Mouse (Mus musculus) gastrocnemius, adult 2 months (tissue): ENCODE measurements around the gene Pla1a. TPM values are rescaled to one million over a fixed set of nuclear protein-coding genes. Genes with fewer than 3 reads are reported as not detected.

ENCODE experiments used
- DNase-seq: peaks from one replicate; pipeline ENCODE4 v3.0.0; 2022
- H3K27ac ChIP-seq: fragments of 200-600 bp; 2 replicates; pipeline ENCODE4 v1.8.1; 2022; ENCODE audit warnings: mild to moderate bottlenecking
- H3K4me3 ChIP-seq: fragments of 200-600 bp; 2 replicates; pipeline ENCODE4 v1.8.1; 2022; ENCODE audit warnings: mild to moderate bottlenecking, moderate library complexity
- CTCF ChIP-seq: fragments of 200-600 bp; IDR thresholded peaks from 2 replicates; pipeline ENCODE4 v1.8.1; 2022; ENCODE audit warnings: antibody characterized with exemption, mild to moderate bottlenecking, moderate library complexity
- intact Hi-C: fragments of 180-260 bp; cut with DNase I; formaldehyde crosslinking; loops from one replicate; pipeline ENCODE4 v1.15.1; 2025
- total RNA-seq, 2 experiments: library from RNA; stranded (reverse); gene quantifications; 2 replicates each; pipeline ENCODE4 v1.2.3; 2021

Pla1a gene
- total RNA-seq, 2 experiments from 2014 or later, result 5.3 to 6.3 TPM

- intact Hi-C loops, result loop anchor here (5.0 kb wide), 1 partner anchor 35 kb away; no protein-coding TSS in a partner anchor
- TF ChIP-seq CTCF, result no peak
- H3K27ac ChIP-seq, result peak overlapping the region; percentile 92
- H3K4me3 ChIP-seq, result peak overlapping the region; percentile 79
- DNase-seq, result peak; percentile 57
Observed at GRCm38 (mm10) chr16:38362493-38363255, 70.3 kb downstream of the Pla1a start.

GRCm38 (mm10) chr16:38361933-38362332 is 71.0 kb downstream of the Pla1a start, which contains the start of gene Popdc2:
Popdc2 (plus strand) TSS chr16:38362209.
- intact Hi-C loops, result loop anchor here (2.0 to 5.0 kb wide), 2 partner anchors 35 to 91 kb away; partner anchors contain the start of gene Adprh
- peak within 1 kb of the TSS; percentile 92 for H3K27ac ChIP-seq
- peak within 1 kb of the TSS; percentile 79 for H3K4me3 ChIP-seq
- peak; percentile 74 for DNase-seq
- TF ChIP-seq CTCF, result no peak

- peak overlapping the region; percentile 92 for H3K27ac ChIP-seq
- DNase-seq, result peak; percentile 47
- TF ChIP-seq CTCF, result no peak
- no peak overlapping the region for H3K4me3 ChIP-seq
- intact Hi-C loops, result loop anchor here (2.0 to 5.0 kb wide), 2 partner anchors 37 to 92 kb away; partner anchors contain the start of gene Adprh
Observed at GRCm38 (mm10) chr16:38360317-38360716, 72.6 kb downstream of the Pla1a start.

GRCm38 (mm10) chr16:38359857-38360256 is 73.1 kb downstream of the Pla1a start:
- DNase-seq, result no peak
- no peak for TF ChIP-seq CTCF
- intact Hi-C loops, result loop anchor here (2.0 to 5.0 kb wide), 2 partner anchors 37 to 93 kb away; partner anchors contain the start of gene Adprh
- no peak overlapping the region for H3K4me3 ChIP-seq
- H3K27ac ChIP-seq, result peak overlapping the region; percentile 92

- no peak overlapping the region for H3K27ac ChIP-seq
- H3K4me3 ChIP-seq, result no peak overlapping the region
- intact Hi-C loops, result no loop called here
- DNase-seq, result no peak
- no peak for TF ChIP-seq CTCF
Observed at GRCm38 (mm10) chr16:38359241-38359640, 73.7 kb downstream of the Pla1a start.

- no peak overlapping the region for H3K27ac ChIP-seq
- no peak for TF ChIP-seq CTCF
- DNase-seq, result no peak
- intact Hi-C loops, result no loop called here
- H3K4me3 ChIP-seq, result no peak overlapping the region
Observed at GRCm38 (mm10) chr16:38358256-38358812, 74.6 kb downstream of the Pla1a start.

GRCm38 (mm10) chr16:38354185-38354913 is 78.6 kb downstream of the Pla1a start:
- H3K27ac ChIP-seq, result no peak overlapping the region
- intact Hi-C loops, result no loop called here

GRCm38 (mm10) chr16:38353642-38354041 is 79.3 kb downstream of the Pla1a start:
- DNase-seq, result no peak
- H3K4me3 ChIP-seq, result no peak overlapping the region
- TF ChIP-seq CTCF, result no peak
- intact Hi-C loops, result no loop called here
- no peak overlapping the region for H3K27ac ChIP-seq

More at GRCm38 (mm10) chr16:38354185-38354913, 78.6 kb downstream of the Pla1a start:
- H3K4me3 ChIP-seq, result no peak overlapping the region
- TF ChIP-seq CTCF, result no peak
- no peak for DNase-seq

- H3K27ac ChIP-seq, result no peak overlapping the region
Observed at GRCm38 (mm10) chr16:38352851-38353250, 80.1 kb downstream of the Pla1a start.

GRCm38 (mm10) chr16:38352031-38352430 is 80.9 kb downstream of the Pla1a start:
- H3K4me3 ChIP-seq, result no peak overlapping the region
- DNase-seq, result no peak
- TF ChIP-seq CTCF, result no peak
- peak overlapping the region; percentile 28; the same call in 1 of the 2 replicates for H3K27ac ChIP-seq
- intact Hi-C loops, result no loop called here

More at GRCm38 (mm10) chr16:38352851-38353250, 80.1 kb downstream of the Pla1a start:
- TF ChIP-seq CTCF, result no peak
- no peak for DNase-seq
- H3K4me3 ChIP-seq, result no peak overlapping the region
- intact Hi-C loops, result no loop called here

- no peak for DNase-seq
- no peak for TF ChIP-seq CTCF
- intact Hi-C loops, result no loop called here
- Histone ChIP-seq H3K27ac (no peak overlapping the region), H3K4me3 (no peak overlapping the region)
Observed at GRCm38 (mm10) chr16:38350939-38351338, 82.0 kb downstream of the Pla1a start.

- TF ChIP-seq CTCF, result no peak
- Histone ChIP-seq H3K27ac (no peak overlapping the region; the same call in 1 of the 2 replicates), H3K4me3 (no peak overlapping the region)
- no peak for DNase-seq
- intact Hi-C loops, result no loop called here
Observed at GRCm38 (mm10) chr16:38350361-38350855, 82.5 kb downstream of the Pla1a start.

- intact Hi-C loops, result no loop called here
- Histone ChIP-seq H3K4me3 (no peak overlapping the region), H3K27ac (no peak overlapping the region; the same call in 1 of the 2 replicates)
- no peak for DNase-seq
- no peak for TF ChIP-seq CTCF
Observed at GRCm38 (mm10) chr16:38349881-38350280, 83.1 kb downstream of the Pla1a start.
